Mouse (Mus musculus) myocyte (in vitro differentiated cells): ENCODE data around the gene Runx2. TPM values are rescaled to one million over a fixed set of nuclear protein-coding genes. Genes with fewer than 3 reads are reported as not detected.

Source experiments
- H3K27me3 ChIP-seq: one replicate; pipeline ENCODE4 v1.6.1; 2011; ENCODE audit not compliant: control insufficient read depth, insufficient read depth, insufficient read length
- H3K36me3 ChIP-seq: one replicate; pipeline ENCODE4 v1.6.1; 2011; ENCODE audit not compliant: control insufficient read depth, insufficient read depth
- H3K4me2 ChIP-seq: one replicate; pipeline ENCODE4 v1.6.1; 2011; ENCODE audit warnings: low read depth, control low read depth
- H3K4me3 ChIP-seq: one replicate; pipeline ENCODE4 v1.5.1; 2011; ENCODE audit warnings: mild to moderate bottlenecking, control low read depth, moderate library complexity
- H3K79me2 ChIP-seq: one replicate; pipeline ENCODE4 v1.6.1; 2011; ENCODE audit not compliant: control insufficient read depth, insufficient read depth
- H3ac ChIP-seq: one replicate; pipeline ENCODE4 v1.6.1; 2011; ENCODE audit not compliant: control insufficient read depth, insufficient read length
- CEBPB ChIP-seq: IDR thresholded peaks from 2 replicates; pipeline ENCODE4 v1.6.1; 2011; ENCODE audit warnings: mild to moderate bottlenecking, moderate library complexity; ENCODE audit not compliant: poor library complexity, insufficient read depth, severe bottlenecking
- E2F4 ChIP-seq: IDR thresholded peaks from one replicate; pipeline ENCODE4 v1.6.1; 2011; ENCODE audit warnings: mild to moderate bottlenecking, control low read depth, moderate library complexity; ENCODE audit not compliant: insufficient read depth
- MAX ChIP-seq: IDR thresholded peaks from one replicate; pipeline ENCODE4 v1.6.1; 2011; ENCODE audit warnings: low read depth, mild to moderate bottlenecking, control low read depth
- MYOD1 ChIP-seq, 3 experiments: IDR thresholded peaks; one replicate each; pipeline ENCODE4 v1.6.1; 2011; ENCODE audit warnings: control low read depth in 2 of 3, low read depth in 2 of 3, mild to moderate bottlenecking in 2 of 3, moderate library complexity in 1 of 3; ENCODE audit not compliant: insufficient read length in 2 of 3, control insufficient read depth in 1 of 3
- MYOG ChIP-seq, 3 experiments: IDR thresholded peaks; one replicate each; pipeline ENCODE4 v1.6.1; 2011; ENCODE audit warnings: control low read depth in 2 of 3, low read depth in 2 of 3, mild to moderate bottlenecking in 2 of 3; ENCODE audit not compliant: insufficient read length in 2 of 3, control insufficient read depth in 1 of 3, insufficient read depth in 1 of 3
- POLR2A ChIP-seq: IDR thresholded peaks from one replicate; pipeline ENCODE4 v1.6.1; 2011; ENCODE audit warnings: low read depth, mild to moderate bottlenecking, control low read depth, moderate library complexity; ENCODE audit not compliant: insufficient read length
- POLR2AphosphoS2 ChIP-seq: IDR thresholded peaks from one replicate; pipeline ENCODE4 v1.6.1; 2011; ENCODE audit warnings: low read depth, control low read depth; ENCODE audit not compliant: insufficient read length
- REST ChIP-seq: IDR thresholded peaks from one replicate; pipeline ENCODE4 v1.6.1; 2011; ENCODE audit warnings: mild to moderate bottlenecking, control low read depth, moderate library complexity; ENCODE audit not compliant: insufficient read depth, insufficient read length
- SRF ChIP-seq: IDR thresholded peaks from one replicate; pipeline ENCODE4 v1.6.1; 2011; ENCODE audit warnings: low read depth; ENCODE audit not compliant: control insufficient read depth, insufficient read length
- TCF12 ChIP-seq: IDR thresholded peaks from one replicate; pipeline ENCODE4 v1.6.1; 2011; ENCODE audit warnings: mild to moderate bottlenecking, control low read depth; ENCODE audit not compliant: poor library complexity, insufficient read depth, severe bottlenecking
- TCF3 ChIP-seq: IDR thresholded peaks from one replicate; pipeline ENCODE4 v1.6.1; 2011; ENCODE audit warnings: low read depth, control low read depth; ENCODE audit not compliant: insufficient read length
- USF1 ChIP-seq: IDR thresholded peaks from one replicate; pipeline ENCODE4 v1.6.1; 2011; ENCODE audit warnings: low read depth, mild to moderate bottlenecking, control low read depth, moderate library complexity
- polyA plus RNA-seq: library from polyadenylated mRNA; unstranded; fragments of >200 nt; fragmentation: generic; extraction: Trizol; gene quantifications from one replicate; pipeline ENCODE4 v1.2.1, GENCODE M21; 2012; ENCODE audit warnings: missing spikeins

Runx2 gene
- polyA plus RNA-seq, 1 experiment: 6.7 TPM

DNA sequence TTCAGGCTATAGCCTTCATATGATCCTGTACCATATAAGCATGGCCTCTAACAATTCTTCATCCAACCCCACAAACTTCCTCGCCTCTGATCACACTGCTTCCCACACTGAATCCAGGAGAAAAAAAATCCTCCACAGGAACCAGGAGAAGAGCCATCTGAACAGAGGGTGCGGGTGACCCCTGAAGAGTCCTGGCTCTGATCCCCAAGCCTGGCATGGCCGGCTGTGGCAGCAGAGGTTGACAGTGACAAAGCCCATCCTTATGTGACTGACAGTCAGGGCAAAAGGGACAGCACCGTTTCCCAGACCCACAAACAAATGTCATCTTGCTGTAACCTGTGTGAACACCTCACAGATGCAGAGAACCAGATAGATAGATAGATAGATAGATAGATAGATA, 335.1 kb downstream of the Runx2 start:
- Histone ChIP-seq H3K4me3 (no peak overlapping the region), H3K79me2 (no peaks in the 10 kb centered on the region), H3K27me3 (no peaks in the 10 kb centered on the region), H3K4me2 (no peak overlapping the region), H3K36me3 (no peaks in the 10 kb centered on the region), H3ac (no peak overlapping the region)
- no peak for TF ChIP-seq USF1
- TF ChIP-seq MYOG (IDR thresholded peaks at IDR 0.05; ENCODE audit: control insufficient read depth in 1 of 3, insufficient read depth in 1 of 3, insufficient read length in 2 of 3, low read depth in 2 of 3): no peak
- no peak for TF ChIP-seq POLR2A
- TF ChIP-seq TCF3: no peak
- no peak for TF ChIP-seq REST
- no peak for TF ChIP-seq CEBPB
- TF ChIP-seq E2F4: no peak
- no peak for TF ChIP-seq MYOD1 (IDR thresholded peaks at IDR 0.05; ENCODE audit: control insufficient read depth in 1 of 3, insufficient read length in 2 of 3, low read depth in 2 of 3)
- no peak for TF ChIP-seq SRF
- no peak for TF ChIP-seq TCF12
- TF ChIP-seq MAX: no peak
- TF ChIP-seq POLR2AphosphoS2: no peak

DNA sequence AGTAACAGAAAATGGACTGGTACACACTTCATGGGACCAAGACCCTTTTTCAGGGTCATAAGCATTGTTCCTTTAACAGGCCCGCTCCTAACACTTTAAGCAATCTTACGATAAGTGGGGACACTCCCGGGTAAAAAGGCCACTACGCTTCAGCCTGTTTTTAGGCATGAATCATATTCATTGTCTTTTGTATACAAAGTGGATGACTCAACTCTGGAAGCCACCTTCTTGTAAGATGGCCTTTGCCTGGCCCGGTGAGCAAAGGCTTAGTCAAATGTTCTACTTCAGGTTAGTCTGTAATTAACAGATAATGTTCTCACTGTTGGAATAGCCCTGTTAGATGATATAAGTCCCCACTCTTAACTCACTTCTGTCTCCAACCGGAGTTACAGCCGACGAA, 338.7 kb downstream of the Runx2 start:
- no peak overlapping the region for H3K4me2 ChIP-seq
- no peak overlapping the region for H3K4me3 ChIP-seq
- TF ChIP-seq POLR2AphosphoS2: no peak
- no peak for TF ChIP-seq POLR2A
- no peak for TF ChIP-seq USF1
- no peak for TF ChIP-seq TCF3
- H3ac ChIP-seq: no peak overlapping the region
- no peaks in the 10 kb centered on the region for H3K27me3 ChIP-seq
- no peaks in the 10 kb centered on the region for H3K79me2 ChIP-seq
- H3K36me3 ChIP-seq: no peaks in the 10 kb centered on the region

GRCm38 (mm10) chr17:44474280-44474679, 340.3 kb downstream of the Runx2 start:
- no peak overlapping the region for H3K4me2 ChIP-seq
- no peak for TF ChIP-seq E2F4
- TF ChIP-seq POLR2A: no peak
- no peak for TF ChIP-seq MYOG (IDR thresholded peaks at IDR 0.05; ENCODE audit: control insufficient read depth in 1 of 3, insufficient read depth in 1 of 3, insufficient read length in 2 of 3, low read depth in 2 of 3)
- no peak for TF ChIP-seq MYOD1 (IDR thresholded peaks at IDR 0.05; ENCODE audit: control insufficient read depth in 1 of 3, insufficient read length in 2 of 3, low read depth in 2 of 3)
- TF ChIP-seq MAX: no peak
- H3ac ChIP-seq: no peak overlapping the region
- H3K36me3 ChIP-seq: no peaks in the 10 kb centered on the region
- no peaks in the 10 kb centered on the region for H3K79me2 ChIP-seq
- no peak overlapping the region for H3K4me3 ChIP-seq
- no peaks in the 10 kb centered on the region for H3K27me3 ChIP-seq

DNA sequence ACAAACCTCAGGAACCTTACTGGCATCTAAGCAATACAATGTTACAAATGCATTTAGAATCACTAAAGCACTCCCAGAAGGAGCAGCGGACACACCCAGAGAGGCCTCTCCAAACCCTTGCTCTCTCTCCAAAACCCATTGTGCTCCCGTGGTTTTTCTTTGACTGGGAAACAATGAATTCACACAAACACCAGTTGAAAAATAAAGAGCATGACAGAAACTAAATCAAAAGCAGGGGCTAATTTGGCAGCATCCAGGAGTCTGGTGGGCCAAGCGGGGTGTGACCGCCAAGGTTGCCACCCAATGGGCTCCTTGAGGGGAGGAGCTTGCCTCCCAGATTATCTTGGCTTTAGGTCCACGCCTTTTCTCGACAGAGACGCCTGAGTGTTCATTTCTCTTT, 341.9 kb downstream of the Runx2 start:
- no peak overlapping the region for H3K4me3 ChIP-seq
- no peaks in the 10 kb centered on the region for H3K79me2 ChIP-seq
- H3K4me2 ChIP-seq: no peak overlapping the region
- no peaks in the 10 kb centered on the region for H3K36me3 ChIP-seq
- H3ac ChIP-seq: no peak overlapping the region
- TF ChIP-seq USF1: no peak
- no peak for TF ChIP-seq POLR2AphosphoS2
- TF ChIP-seq CEBPB: no peak
- no peak for TF ChIP-seq TCF12
- no peak for TF ChIP-seq MYOG (IDR thresholded peaks at IDR 0.05; ENCODE audit: control insufficient read depth in 1 of 3, insufficient read depth in 1 of 3, insufficient read length in 2 of 3, low read depth in 2 of 3)
- no peak for TF ChIP-seq POLR2A
- no peak for TF ChIP-seq REST
- no peak for TF ChIP-seq E2F4
- no peak for TF ChIP-seq MAX
- no peak for TF ChIP-seq SRF
- TF ChIP-seq TCF3: no peak
- TF ChIP-seq MYOD1 (IDR thresholded peaks at IDR 0.05; ENCODE audit: control insufficient read depth in 1 of 3, insufficient read length in 2 of 3, low read depth in 2 of 3): no peak
- no peaks in the 10 kb centered on the region for H3K27me3 ChIP-seq

- Histone ChIP-seq H3ac (no peak overlapping the region), H3K4me2 (no peak overlapping the region), H3K4me3 (no peak overlapping the region), H3K36me3 (no peaks in the 10 kb centered on the region), H3K27me3 (no peaks in the 10 kb centered on the region), H3K79me2 (no peaks in the 10 kb centered on the region)
- TF ChIP-seq TCF12: no peak
- no peak for TF ChIP-seq MAX
- TF ChIP-seq MYOD1 (IDR thresholded peaks at IDR 0.05; ENCODE audit: control insufficient read depth in 1 of 3, insufficient read length in 2 of 3, low read depth in 2 of 3): no peak
- no peak for TF ChIP-seq E2F4
- TF ChIP-seq SRF: no peak
- TF ChIP-seq CEBPB: no peak
- TF ChIP-seq MYOG (IDR thresholded peaks at IDR 0.05; ENCODE audit: control insufficient read depth in 1 of 3, insufficient read depth in 1 of 3, insufficient read length in 2 of 3, low read depth in 2 of 3): no peak
- no peak for TF ChIP-seq USF1
These were observed 350.9 kb downstream of the Runx2 start for GRCm38 (mm10) chr17:44463679-44464078.
